Mouse (Mus musculus): ENCODE results near the gene Grm6. TPM values are rescaled to one million over a fixed set of nuclear protein-coding genes. Genes with fewer than 3 reads are reported as not detected.
A peak's percentile ranks its signal among the peaks of the same experiment; 100 is the strongest.

The Grm6 gene
- total RNA-seq (2017), result not detected in 2 replicates

DNA sequence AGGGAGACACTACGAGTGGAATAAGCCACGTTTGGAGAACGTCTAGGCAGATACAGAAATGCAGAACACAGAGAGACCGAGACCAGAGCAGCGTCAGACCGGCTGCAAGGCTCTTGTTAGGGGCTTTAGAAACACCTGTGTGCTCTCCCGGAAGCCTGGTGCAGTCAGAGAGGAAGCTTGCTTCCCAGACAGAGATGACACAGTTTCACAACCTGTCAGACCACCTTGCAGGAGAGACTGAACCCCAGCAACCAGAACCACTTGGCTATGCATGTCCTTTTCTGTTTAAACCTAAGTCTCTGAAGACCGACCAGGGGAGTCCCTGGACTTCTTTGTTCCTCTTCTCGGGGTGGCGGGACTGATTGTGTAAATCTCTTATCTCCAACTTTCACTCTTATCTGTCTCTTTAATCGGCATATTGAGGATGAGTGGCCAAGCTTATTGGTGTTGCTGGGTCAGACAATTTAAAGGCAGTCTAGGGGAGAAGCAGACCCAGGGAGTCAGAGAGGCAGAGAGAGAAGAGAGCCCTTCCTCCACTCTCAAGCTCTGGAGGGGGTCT is at the start of gene Grm6:
TSS of gene Grm6 (plus strand) at position 509 of the 559 bp plus-strand sequence.
- ATAC-seq (replicated peaks; ENCODE audit: low read depth, poor library complexity, severe bottlenecking), result peak; percentile 66

GRCm38 (mm10) chr11:50814233-50814632 is 36.3 kb upstream of the Grm6 start:
- ATAC-seq (replicated peaks; ENCODE audit: low read depth, poor library complexity, severe bottlenecking), result no peak

GRCm38 (mm10) chr11:50826214-50826613 is 24.3 kb upstream of the Grm6 start:
- no peak for ATAC-seq (replicated peaks; ENCODE audit: low read depth, poor library complexity, severe bottlenecking)

- peak; percentile 100 for ATAC-seq (replicated peaks; ENCODE audit: low read depth, poor library complexity, severe bottlenecking)
Measured at GRCm38 (mm10) chr11:50827010-50827953, 23.2 kb upstream of the Grm6 start, which contains the start of gene Zfp354c. TSS of gene Zfp354c (minus strand) at chr11:50827724.

- ATAC-seq (replicated peaks; ENCODE audit: low read depth, poor library complexity, severe bottlenecking), result peak; percentile 74
Measured at GRCm38 (mm10) chr11:50835727-50836126, 14.8 kb upstream of the Grm6 start.

- ATAC-seq (replicated peaks; ENCODE audit: low read depth, poor library complexity, severe bottlenecking), result peak; percentile 98
Measured at GRCm38 (mm10) chr11:50841023-50841735, 9.3 kb upstream of the Grm6 start, which contains the start of gene Zfp879. TSS of gene Zfp879 (minus strand) at chr11:50841552.

DNA sequence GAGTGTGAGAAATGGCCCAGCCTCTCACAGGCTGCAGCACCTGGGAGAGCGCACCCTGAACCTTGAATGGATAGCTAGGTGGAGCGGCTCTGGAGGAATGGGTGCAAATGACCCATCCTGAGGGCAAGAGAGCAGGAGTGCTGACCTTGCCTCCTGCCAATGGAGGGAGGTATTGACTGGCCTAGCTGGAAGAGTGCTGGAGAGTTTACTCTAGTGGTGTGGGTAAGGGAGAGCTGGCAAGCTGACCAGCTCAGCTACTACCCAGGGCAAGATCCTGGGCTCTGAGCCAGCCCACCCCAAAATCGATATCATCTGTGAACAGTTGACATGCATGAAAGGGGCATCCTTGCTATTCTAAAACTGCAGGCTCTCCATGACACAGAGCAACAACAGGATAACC is 4.5 kb upstream of the Grm6 start:
- no peak for ATAC-seq (replicated peaks; ENCODE audit: low read depth, poor library complexity, severe bottlenecking)

DNA sequence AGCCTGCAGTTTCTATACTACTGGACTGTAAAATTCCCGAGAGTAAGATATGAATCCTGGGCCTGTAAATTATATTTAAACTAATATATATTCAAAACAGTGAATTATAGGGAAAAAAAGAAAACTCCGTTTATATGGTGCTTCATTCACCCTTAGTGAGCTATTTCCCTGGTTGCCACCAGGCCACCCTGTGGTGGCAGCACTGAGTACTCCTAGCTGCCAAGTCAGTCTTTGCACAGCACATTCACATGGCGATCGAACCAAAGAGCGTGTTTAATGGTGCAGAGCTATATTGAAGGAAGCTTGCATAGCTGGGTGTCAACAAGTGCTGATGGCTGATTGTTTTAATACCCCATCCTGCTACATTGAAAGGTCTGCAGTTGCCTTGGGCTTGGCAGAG is 3.4 kb upstream of the Grm6 start:
- ATAC-seq (replicated peaks; ENCODE audit: low read depth, poor library complexity, severe bottlenecking), result no peak

DNA sequence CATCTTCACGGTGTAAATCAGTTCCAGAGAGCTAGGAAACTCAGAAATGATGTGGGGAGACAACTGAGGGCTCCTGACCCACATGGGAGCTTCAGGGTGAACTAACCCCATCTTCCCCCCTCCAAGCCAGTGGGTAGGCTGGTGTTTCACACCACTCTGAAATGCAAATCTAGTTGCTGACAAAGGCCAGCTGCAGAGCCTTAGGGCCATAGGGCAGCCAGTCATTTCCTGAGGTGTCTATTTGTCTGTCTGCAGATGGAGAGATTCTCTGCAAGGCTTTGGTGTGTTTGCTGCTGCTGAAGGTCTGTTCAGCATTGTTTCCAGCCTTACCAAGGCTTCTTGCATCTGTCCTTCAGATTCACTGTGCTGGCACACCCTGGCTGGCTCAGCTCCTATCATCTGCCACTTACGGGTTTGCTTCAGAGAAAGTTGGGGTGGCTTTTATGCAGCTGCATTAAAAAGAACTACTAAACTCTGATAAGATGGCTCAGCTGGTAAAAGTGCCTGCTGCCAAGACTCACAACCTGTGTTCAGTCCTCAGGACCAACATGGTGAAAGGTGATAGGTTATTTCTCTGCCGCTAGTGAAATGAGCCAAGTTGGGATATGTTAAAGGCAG is 1.9 kb upstream of the Grm6 start:
- ATAC-seq (replicated peaks; ENCODE audit: low read depth, poor library complexity, severe bottlenecking), result 0 out of 2 replicates have a peak, but pooled peaks have one; percentile 29

DNA sequence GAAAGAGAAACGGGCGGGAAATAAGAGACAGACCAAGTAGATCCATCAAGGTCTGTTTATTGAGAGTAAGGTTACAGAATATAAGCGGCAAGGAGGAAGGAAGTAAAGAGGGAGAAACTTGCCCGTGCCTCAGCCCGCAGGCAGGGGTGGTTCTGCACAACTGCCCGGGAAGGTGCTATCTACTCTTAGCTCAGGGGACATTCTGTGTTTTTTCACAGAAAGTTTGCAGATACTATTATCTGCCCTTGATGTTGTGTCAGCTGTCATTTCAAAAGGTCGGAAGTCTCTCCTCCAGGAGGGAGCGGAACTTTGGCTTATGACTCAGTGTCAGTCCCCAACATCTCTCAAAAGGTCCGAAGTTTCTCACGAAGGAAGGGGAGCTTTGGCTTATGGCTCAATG is 1.2 kb upstream of the Grm6 start:
- ATAC-seq (replicated peaks; ENCODE audit: low read depth, poor library complexity, severe bottlenecking), result no peak

DNA sequence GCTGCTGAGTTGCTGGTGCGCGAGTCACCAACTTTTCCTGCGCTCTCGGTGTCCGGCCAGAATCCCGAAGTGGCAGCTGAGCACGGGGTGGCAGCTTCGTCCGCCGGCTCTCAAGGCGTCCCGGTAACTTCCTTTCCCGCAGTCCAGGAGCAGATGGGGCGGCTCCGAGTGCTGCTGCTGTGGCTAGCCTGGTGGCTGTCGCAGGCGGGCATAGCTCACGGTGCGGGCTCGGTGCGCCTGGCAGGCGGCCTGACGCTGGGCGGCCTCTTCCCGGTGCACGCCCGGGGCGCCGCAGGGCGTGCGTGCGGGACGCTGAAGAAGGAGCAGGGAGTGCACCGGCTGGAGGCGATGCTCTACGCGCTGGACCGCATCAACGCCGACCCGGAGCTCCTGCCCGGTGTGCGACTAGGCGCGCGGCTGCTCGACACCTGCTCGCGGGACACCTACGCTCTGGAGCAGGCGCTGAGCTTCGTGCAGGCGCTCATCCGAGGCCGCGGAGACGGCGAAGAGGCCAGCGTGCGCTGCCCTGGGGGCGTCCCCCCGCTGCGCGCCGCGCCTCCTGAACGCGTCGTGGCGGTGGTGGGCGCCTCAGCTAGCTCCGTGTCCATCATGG is 610 bp downstream of the Grm6 start:
- ATAC-seq (replicated peaks; ENCODE audit: low read depth, poor library complexity, severe bottlenecking), result 0 out of 2 replicates have a peak, but pooled peaks have one; percentile 24

DNA sequence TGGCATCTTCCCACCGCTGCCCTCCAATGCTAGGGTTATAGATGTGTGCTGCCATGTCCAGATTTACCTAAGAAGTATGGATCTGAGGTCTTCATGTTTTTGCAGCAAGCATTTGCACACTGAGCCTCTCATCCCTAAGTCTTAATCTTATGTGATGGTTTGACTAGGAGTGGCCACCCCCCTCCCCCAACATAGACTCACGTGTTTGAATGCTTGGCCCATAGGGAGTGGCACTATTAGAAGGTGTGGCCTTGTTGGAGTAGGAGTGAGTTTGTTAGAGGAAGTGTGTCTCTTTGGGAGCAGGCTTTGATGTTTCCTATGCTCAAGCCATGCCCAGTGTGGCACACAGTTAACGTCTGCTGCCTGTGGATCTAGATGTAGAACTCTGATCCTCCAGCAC is 28.2 kb downstream of the Grm6 start:
- no peak for ATAC-seq (replicated peaks; ENCODE audit: low read depth, poor library complexity, severe bottlenecking)

GRCm38 (mm10) chr11:50883756-50884155 is 33.3 kb downstream of the Grm6 start:
- no peak for ATAC-seq (replicated peaks; ENCODE audit: low read depth, poor library complexity, severe bottlenecking)

DNA sequence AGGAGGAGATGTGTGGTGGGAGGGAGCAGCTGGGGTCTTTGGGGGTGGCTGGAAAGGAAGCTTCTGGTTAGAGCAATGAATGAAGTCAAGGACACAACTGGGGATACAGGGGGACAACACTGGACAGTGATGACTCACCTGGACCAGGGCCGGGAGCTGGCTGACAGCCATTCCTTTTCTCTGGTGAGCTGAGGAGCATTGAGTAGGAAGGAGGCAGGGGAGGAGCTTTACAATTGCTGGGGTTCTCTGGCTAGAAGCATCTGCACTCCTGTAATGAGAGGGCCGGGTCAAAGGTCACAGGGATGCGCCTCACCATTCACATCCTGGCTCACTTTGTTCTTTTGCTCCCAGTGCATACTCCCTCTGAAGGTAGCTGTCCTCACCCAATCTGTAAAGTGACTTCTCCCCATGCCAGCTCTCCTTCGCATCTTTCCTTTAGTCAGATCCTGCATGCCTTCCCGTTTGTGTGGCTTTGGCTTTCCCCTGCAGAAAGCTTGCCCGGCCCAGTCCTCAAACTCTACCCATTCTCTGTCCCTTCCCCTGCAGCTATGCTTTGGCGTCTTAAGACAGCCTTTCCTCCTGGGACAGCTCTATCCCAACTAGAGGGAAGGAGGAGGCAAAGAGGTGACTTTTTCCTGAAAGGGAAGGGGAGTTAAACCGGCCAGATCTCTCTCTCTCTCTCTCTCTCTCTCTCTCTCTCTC is 35.9 kb downstream of the Grm6 start:
- no peak for ATAC-seq (replicated peaks; ENCODE audit: low read depth, poor library complexity, severe bottlenecking)

GRCm38 (mm10) chr11:50886933-50887293 is 36.4 kb downstream of the Grm6 start:
- no peak for ATAC-seq (replicated peaks; ENCODE audit: low read depth, poor library complexity, severe bottlenecking)

GRCm38 (mm10) chr11:50887390-50888128 is 37.1 kb downstream of the Grm6 start, which contains the start of gene Zfp454:
TSS of gene Zfp454 (minus strand) at chr11:50887651.
- ATAC-seq (replicated peaks; ENCODE audit: low read depth, poor library complexity, severe bottlenecking), result 0 out of 2 replicates have a peak, but pooled peaks have one; percentile 25

DNA sequence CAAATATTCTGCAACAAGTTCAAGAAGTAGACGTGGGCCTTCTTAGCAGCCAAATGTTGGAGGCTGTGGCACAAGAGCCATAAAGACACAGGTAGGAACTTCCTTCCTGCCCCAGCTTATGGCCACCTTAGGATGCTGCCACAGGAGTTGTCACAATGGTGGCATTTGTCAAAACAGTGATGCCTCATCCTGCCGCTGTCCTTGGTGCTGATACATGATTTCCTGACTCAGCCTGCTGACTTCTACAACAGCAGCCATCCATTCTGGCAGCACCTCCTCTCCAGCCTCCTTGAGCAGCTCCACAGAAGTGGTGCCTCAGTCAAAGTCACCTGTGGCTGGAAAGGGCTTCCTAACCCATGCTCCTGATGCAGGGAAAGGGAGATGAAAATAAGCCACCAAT is 42.0 kb downstream of the Grm6 start:
- 0 out of 2 replicates have a peak, but pooled peaks have one; percentile 36 for ATAC-seq (replicated peaks; ENCODE audit: low read depth, poor library complexity, severe bottlenecking)

DNA sequence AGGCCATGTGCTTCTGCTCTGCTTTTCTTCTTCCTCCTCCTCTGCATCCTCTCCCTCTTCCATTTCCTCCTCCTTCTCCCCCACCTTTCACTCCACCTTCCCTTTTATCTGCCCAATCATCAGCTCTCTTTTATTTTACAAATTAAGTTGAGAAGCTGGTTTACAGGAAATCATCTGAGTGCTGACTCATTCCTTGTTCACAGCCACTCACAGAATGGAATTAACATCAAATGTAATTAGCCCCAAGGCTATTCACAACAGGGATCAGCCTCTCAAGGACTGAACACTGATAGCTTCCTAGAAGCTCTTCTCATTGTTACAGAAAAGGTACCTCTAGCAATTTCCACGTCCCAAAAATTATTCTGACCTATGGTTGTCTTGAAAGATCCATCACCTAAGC is 46.9 kb downstream of the Grm6 start:
- no peak for ATAC-seq (replicated peaks; ENCODE audit: low read depth, poor library complexity, severe bottlenecking)
